Mouse (Mus musculus) erythroblast, embryonic 14.5 days (primary cell): ENCODE measurements around the gene P2ry2.

Experiments used
- GATA1 ChIP-seq: IDR thresholded peaks from 2 replicates; pipeline ENCODE4 v1.6.1; 2012; ENCODE audit warnings: low read length, inconsistent platforms, mixed read lengths
- TAL1 ChIP-seq: IDR thresholded peaks from 3 replicates; pipeline ENCODE4 v1.6.1; 2012; ENCODE audit warnings: low read length, inconsistent platforms, mixed read lengths

DNA sequence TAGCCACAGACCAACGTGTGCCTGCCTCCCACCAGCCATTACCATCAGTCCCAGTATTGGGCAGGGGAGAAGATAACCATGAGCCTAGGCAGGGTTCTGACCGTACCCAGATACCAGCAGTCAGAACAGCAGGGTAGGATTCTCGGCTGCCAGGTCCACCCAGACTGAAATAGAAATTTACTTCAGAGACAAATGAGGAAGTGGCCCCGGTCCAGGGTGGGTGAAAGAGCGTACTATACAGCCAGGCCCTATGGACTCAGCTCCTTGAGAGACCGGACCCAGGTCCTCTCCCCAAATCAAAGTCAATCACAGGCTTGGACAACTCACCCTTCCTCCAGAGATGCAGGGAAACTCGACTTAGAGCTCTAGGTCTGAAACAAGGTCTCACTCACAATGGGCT is 51.5 kb downstream of the P2ry2 start:
- TF ChIP-seq TAL1 (no peak), GATA1 (no peak)
